28 mouse cellular contexts compared by ENCODE assay signal in genomic region chr1:90895004-90895403, GRCm38 (mm10). TPM values are rescaled to one million over a fixed set of nuclear protein-coding genes. Genes with fewer than 3 reads are reported as not detected.
DNase-seq lines count a peak whose midpoint lies in the region; ATAC-seq and TF ChIP-seq lines count a peak whose summit lies in the region.
"Had no signal": no experiment of that assay in that cellular context is flagged by ENCODE, and none has a peak within 500 bp of the region (broad histone marks: within the 10 kb centered on the region; RNA-seq: fewer than 3 reads in every experiment).

No protein-coding gene starts in this region.

- peaks cover 28% of the 10 kb centered on the region for H3K4me1 ChIP-seq in heart, postnatal 0 days (ENCODE audit: control insufficient read depth, insufficient read depth)
- peaks cover 18% of the 10 kb centered on the region for H3K4me1 ChIP-seq in heart, embryonic 12.5 days (replicated peaks)
- peaks cover 11% of the 10 kb centered on the region for H3K4me1 ChIP-seq in lung, embryonic 16.5 days (replicated peaks; ENCODE audit: control insufficient read depth, insufficient read depth, low read length)
- no peaks in the 10 kb centered on the region; the same call in 1 of the 2 replicates for H3K4me1 ChIP-seq in lung, adult 2 months (ENCODE audit: control insufficient read depth, insufficient read depth, low read length)
- peaks cover 26% of the 10 kb centered on the region for H3K4me1 ChIP-seq in limb, embryonic 13.5 days

- intact Hi-C loops in gastrocnemius, postnatal 14 days (cut with DNase I; ENCODE audit: low total_unique reads), result no loop called here

- ATAC-seq in heart, postnatal 0 days (ENCODE audit: insufficient read depth, low read depth), result 0 out of 2 replicates have a peak, but pooled peaks have one; percentile 15
- no peak for ATAC-seq in heart, embryonic 12.5 days (ENCODE audit: insufficient number of reproducible peaks, low FRiP score)
- no peak for ATAC-seq in lung, embryonic 16.5 days (ENCODE audit: low read depth)
- no peak for ATAC-seq in limb, embryonic 13.5 days (ENCODE audit: low FRiP score, low read depth)
- ATAC-seq: hindbrain, embryonic 16.5 days had no signal

- no peak overlapping the region for H3K9ac ChIP-seq in heart, postnatal 0 days (replicated peaks; ENCODE audit: low read depth, low read length)
- H3K9ac ChIP-seq in heart, embryonic 12.5 days, result no peak overlapping the region
- no peak overlapping the region for H3K9ac ChIP-seq in lung, embryonic 16.5 days (ENCODE audit: low read length)
- no peak overlapping the region for H3K9ac ChIP-seq in limb, embryonic 13.5 days

- TF ChIP-seq EP300 in heart, postnatal 0 days (IDR thresholded peaks at IDR 0.05; ENCODE audit: low read depth), result no peak

- H3K4me2 ChIP-seq in heart, postnatal 0 days (ENCODE audit: low read depth, low read length), result no peak overlapping the region
- H3K4me2 ChIP-seq in heart, embryonic 12.5 days, result no peak overlapping the region
- H3K4me2 ChIP-seq in lung, embryonic 16.5 days (ENCODE audit: low read depth, low read length), result no peak overlapping the region
- H3K4me2 ChIP-seq in limb, embryonic 13.5 days (replicated peaks), result no peak overlapping the region

- H3K27ac ChIP-seq in heart, postnatal 0 days (ENCODE audit: low read depth), result 0 out of 2 replicates have a peak overlapping the region, but pooled peaks have one; percentile 8
- no peak overlapping the region for H3K27ac ChIP-seq in heart, embryonic 12.5 days (ENCODE audit: poor library complexity, severe bottlenecking)
- H3K27ac ChIP-seq in lung, embryonic 16.5 days (ENCODE audit: low read length), result peak overlapping the region; percentile 13; the same call in 1 of the 2 replicates
- H3K27ac ChIP-seq in limb, embryonic 13.5 days, result peak overlapping the region; percentile 34; the same call in 1 of the 2 replicates
- H3K27ac ChIP-seq: forebrain, embryonic 10.5 days had no signal

- no peak overlapping the region for H3K4me3 ChIP-seq in heart, postnatal 0 days (ENCODE audit: low read depth, low read length)
- H3K4me3 ChIP-seq in heart, embryonic 12.5 days, result no peak overlapping the region
- no peak overlapping the region for H3K4me3 ChIP-seq in lung, embryonic 16.5 days (ENCODE audit: low read length)
- H3K4me3 ChIP-seq in lung, adult 2 months (replicated peaks; ENCODE audit: extremely low read depth, low read depth, low read length), result no peak overlapping the region
- no peak overlapping the region for H3K4me3 ChIP-seq in limb, embryonic 13.5 days
- H3K4me3 ChIP-seq: forebrain, embryonic 10.5 days had no signal

- H3K36me3 ChIP-seq in heart, postnatal 0 days (replicated peaks; ENCODE audit: control insufficient read depth, insufficient read depth, low read length), result no peaks in the 10 kb centered on the region
- H3K36me3 ChIP-seq in heart, embryonic 12.5 days, result no peaks in the 10 kb centered on the region
- no peaks in the 10 kb centered on the region for H3K36me3 ChIP-seq in lung, embryonic 16.5 days (ENCODE audit: control insufficient read depth, insufficient read depth, low read length)
- H3K36me3 ChIP-seq in limb, embryonic 13.5 days, result no peaks in the 10 kb centered on the region
- H3K36me3 ChIP-seq: forebrain, embryonic 10.5 days had no signal

- H3K27me3 ChIP-seq in heart, postnatal 0 days (ENCODE audit: control insufficient read depth, insufficient read depth, low read length), result no peaks in the 10 kb centered on the region
- H3K27me3 ChIP-seq in heart, embryonic 12.5 days (replicated peaks), result no peaks in the 10 kb centered on the region
- no peaks in the 10 kb centered on the region for H3K27me3 ChIP-seq in lung, embryonic 16.5 days (ENCODE audit: control insufficient read depth, insufficient read depth, low read depth, low read length)
- H3K27me3 ChIP-seq in limb, embryonic 13.5 days, result no peaks in the 10 kb centered on the region

- WGBS in heart, postnatal 0 days, result 60% methylated on average over 3 of the region's 3 CpGs
- WGBS in heart, embryonic 12.5 days, result 64% methylated on average over 3 of the region's 3 CpGs
- 81% methylated on average over 3 of the region's 3 CpGs for WGBS in lung, embryonic 16.5 days
- 60% methylated on average over 3 of the region's 3 CpGs for WGBS in lung, adult 2 months
- 85% methylated on average over 3 of the region's 3 CpGs for WGBS in limb, embryonic 13.5 days

- H3K9me3 ChIP-seq in heart, postnatal 0 days (replicated peaks; ENCODE audit: control insufficient read depth, low read length), result peaks cover 9% of the 10 kb centered on the region
- peaks cover 8% of the 10 kb centered on the region for H3K9me3 ChIP-seq in heart, embryonic 12.5 days (replicated peaks)
- no peaks in the 10 kb centered on the region for H3K9me3 ChIP-seq in lung, embryonic 16.5 days (ENCODE audit: control insufficient read depth, low read length)
- peaks cover 13% of the 10 kb centered on the region for H3K9me3 ChIP-seq in limb, embryonic 13.5 days

- no peak for TF ChIP-seq CTCF in heart, postnatal 0 days (IDR thresholded peaks at IDR 0.05; ENCODE audit: low read depth)
- TF ChIP-seq CTCF in lung, adult 2 months (IDR thresholded peaks at IDR 0.05; ENCODE audit: insufficient read depth, low read length), result no peak

- no peak for DNase-seq in heart, postnatal 0 days (ENCODE audit: low spot score)
- no peak for DNase-seq in lung, adult 2 months
- peak; percentile 36 for DNase-seq in gastrocnemius, postnatal 14 days
- DNase-seq in adrenal gland, postnatal 25 days, result no peak
- DNase-seq in thymus, postnatal 4 days, result no peak
- DNase-seq: B cell, adult 2 months; cerebellum, adult 2 months; cerebellum, postnatal 36 days; kidney, adult 18-20 months; liver; lung, postnatal 36 days; right cerebral cortex, postnatal 14 days; spleen, adult 18-20 months had no signal

- TF ChIP-seq POLR2A in lung, adult 2 months (IDR thresholded peaks at IDR 0.05; ENCODE audit: borderline replicate concordance, extremely low read depth, low read depth, low read length), result no peak

RNA-seq across cellular contexts. Expression of gene Mlph, which starts 19.9 kb away (rescaled TPM):
- 0.04 and 0.27 TPM in 2 replicates for total RNA-seq in heart, postnatal 0 days (2014; rRNA removed; ENCODE audit: low replicate concordance)
- 0.12 TPM in 2 replicates for polyA plus RNA-seq in heart, postnatal 0 days (2015; fragmentation: Nextera tagmentation; extraction: Ambion mirVana)
- 0.31 and 0.35 TPM in 2 replicates for polyA plus RNA-seq in heart, embryonic 12.5 days (2016; fragmentation: Nextera tagmentation; extraction: Ambion mirVana)
- polyA plus RNA-seq in lung, embryonic 16.5 days (2015; fragmentation: Nextera tagmentation; extraction: Ambion mirVana), result 1.5 and 2.0 TPM in 2 replicates
- polyA plus RNA-seq in lung, adult 2 months (2012; rRNA removed), result 10.3 and 13.5 TPM in 2 replicates
- total RNA-seq in gastrocnemius, postnatal 14 days (2021), result under 1 TPM; 0.31 to 0.35 TPM
- 0.37 and 0.87 TPM in 2 replicates for polyA plus RNA-seq in limb, embryonic 13.5 days (2015; fragmentation: Nextera tagmentation; extraction: Ambion mirVana)
- 2.3 and 3.1 TPM in 2 replicates for total RNA-seq in adrenal gland, postnatal 25 days (2021)
- total RNA-seq: granulocyte monocyte progenitor cell, adult 5-6 weeks; megakaryocyte-erythroid progenitor cell, adult 5-6 weeks; neutrophil, adult 5-6 weeks had no signal

RNA-seq across cellular contexts. Expression of gene Col6a3, which starts 51.2 kb away (rescaled TPM):
- total RNA-seq in heart, postnatal 0 days (2014; rRNA removed; ENCODE audit: low replicate concordance), result 81.7 and 110 TPM in 2 replicates
- 14.2 and 15.1 TPM in 2 replicates for polyA plus RNA-seq in heart, postnatal 0 days (2015; fragmentation: Nextera tagmentation; extraction: Ambion mirVana)
- polyA plus RNA-seq in heart, embryonic 12.5 days (2016; fragmentation: Nextera tagmentation; extraction: Ambion mirVana), result 10.5 and 11.3 TPM in 2 replicates
- 107 and 119 TPM in 2 replicates for polyA plus RNA-seq in lung, embryonic 16.5 days (2015; fragmentation: Nextera tagmentation; extraction: Ambion mirVana)
- polyA plus RNA-seq in lung, adult 2 months (2012; rRNA removed), result 49.7 and 71.8 TPM in 2 replicates
- 100 to 1,000 TPM; 217 to 262 TPM for total RNA-seq in gastrocnemius, postnatal 14 days (2021)
- polyA plus RNA-seq in limb, embryonic 13.5 days (2015; fragmentation: Nextera tagmentation; extraction: Ambion mirVana), result 78.1 and 86.3 TPM in 2 replicates
- 24.4 and 34.2 TPM in 2 replicates for total RNA-seq in adrenal gland, postnatal 25 days (2021)
- total RNA-seq: granulocyte monocyte progenitor cell, adult 5-6 weeks; hematopoietic stem cell, adult 5-6 weeks; megakaryocyte-erythroid progenitor cell, adult 5-6 weeks; neutrophil, adult 5-6 weeks had no signal

RNA-seq across cellular contexts. Expression of gene Prlh, which starts 57.9 kb away (rescaled TPM):
- total RNA-seq in heart, postnatal 0 days (2014; rRNA removed; ENCODE audit: low replicate concordance), result not detected in 2 replicates
- polyA plus RNA-seq in heart, postnatal 0 days (2015; fragmentation: Nextera tagmentation; extraction: Ambion mirVana), result not detected in 2 replicates
- not detected in 2 replicates for polyA plus RNA-seq in heart, embryonic 12.5 days (2016; fragmentation: Nextera tagmentation; extraction: Ambion mirVana)
- polyA plus RNA-seq in lung, embryonic 16.5 days (2015; fragmentation: Nextera tagmentation; extraction: Ambion mirVana), result not detected in 2 replicates
- polyA plus RNA-seq in lung, adult 2 months (2012; rRNA removed), result not detected in 2 replicates
- not detected for total RNA-seq in gastrocnemius, postnatal 14 days (2021)
- polyA plus RNA-seq in limb, embryonic 13.5 days (2015; fragmentation: Nextera tagmentation; extraction: Ambion mirVana), result not detected in 2 replicates
- total RNA-seq in adrenal gland, postnatal 25 days (2021), result not detected in 2 replicates
- total RNA-seq: granulocyte monocyte progenitor cell, adult 5-6 weeks; hematopoietic stem cell, adult 5-6 weeks; layer of hippocampus, postnatal 10 days; left cerebral cortex, postnatal 10 days; megakaryocyte-erythroid progenitor cell, adult 5-6 weeks; midbrain, postnatal 0 days; neutrophil, adult 5-6 weeks had no signal
- polyA plus RNA-seq: forebrain, embryonic 10.5 days; hindbrain, embryonic 16.5 days; liver, embryonic 16.5 days; midbrain, postnatal 0 days; stomach, embryonic 14.5 days; thymus, postnatal 0 days had no signal
